Mouse (Mus musculus) granulocyte monocyte progenitor cell, adult 5-6 weeks (primary cell): ENCODE measurements around the gene Mbd5. TPM values are rescaled to one million over a fixed set of nuclear protein-coding genes. Genes with fewer than 3 reads are reported as not detected.
A peak's percentile ranks its signal among the peaks of the same experiment; 100 is the strongest.

Experiments used
- ATAC-seq: replicated peaks from 2 replicates; pipeline ENCODE4 v1.8.0; 2016; ENCODE audit warnings: mild to moderate bottlenecking, moderate TSS enrichment, inconsistent platforms; ENCODE audit not compliant: poor library complexity, severe bottlenecking
- total RNA-seq, 2 experiments: library from RNA; stranded (forward) in 1 of 2; stranded (reverse) in 1 of 2; fragments of 200-712, 200-1000 nt in 1 of 2; fragments of >200 nt in 1 of 2; fragmentation: Nextera tagmentation in 1 of 2; gene quantifications; 2 replicates each; pipeline ENCODE4 v1.2.3; 2014 to 2017

The Mbd5 gene
- total RNA-seq, 2 experiments from 2014 or later, result 25.1 to 31.4 TPM

GRCm38 (mm10) chr2:49335267-49335666, 386.0 kb downstream of the Mbd5 start:
- ATAC-seq, result no peak

DNA sequence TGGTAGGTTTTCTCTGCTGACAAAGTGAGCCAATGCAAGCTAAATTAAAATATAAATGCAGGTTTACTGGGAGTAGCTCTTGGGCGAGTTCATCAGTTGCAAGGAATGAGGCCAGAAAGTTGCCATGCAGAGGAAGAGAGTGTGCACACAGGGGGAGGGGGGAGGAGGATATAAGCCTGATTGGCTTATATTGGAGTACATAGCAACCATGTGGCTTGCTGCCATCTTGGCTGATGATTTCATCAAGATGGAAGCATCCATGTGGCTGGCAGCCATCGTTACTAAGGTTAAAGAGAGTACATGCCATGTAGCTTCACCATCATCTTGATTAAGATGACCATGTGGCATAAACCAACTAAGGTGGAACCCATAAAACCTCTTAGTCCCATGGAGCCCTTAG, 395.0 kb downstream of the Mbd5 start:
- no peak for ATAC-seq

DNA sequence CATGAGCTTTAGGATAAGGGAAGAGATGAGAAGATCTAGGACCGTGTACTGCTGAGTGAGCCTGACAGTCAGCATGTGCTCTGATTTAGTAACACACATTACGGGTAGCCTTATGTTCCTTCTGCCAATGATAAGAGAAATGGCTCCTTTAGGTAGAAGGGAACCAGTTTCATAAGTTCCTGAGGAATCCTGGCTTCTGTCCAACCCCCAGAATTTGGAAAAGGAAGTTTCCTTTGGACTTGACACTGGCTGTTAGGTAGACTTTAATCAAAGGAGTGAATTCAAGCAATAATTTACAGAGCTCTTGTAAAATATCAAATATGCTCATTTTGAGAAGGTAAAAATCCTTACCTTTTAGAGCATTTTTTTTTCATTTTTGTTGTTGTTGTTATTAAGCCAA, 396.5 kb downstream of the Mbd5 start:
- ATAC-seq, result no peak

DNA sequence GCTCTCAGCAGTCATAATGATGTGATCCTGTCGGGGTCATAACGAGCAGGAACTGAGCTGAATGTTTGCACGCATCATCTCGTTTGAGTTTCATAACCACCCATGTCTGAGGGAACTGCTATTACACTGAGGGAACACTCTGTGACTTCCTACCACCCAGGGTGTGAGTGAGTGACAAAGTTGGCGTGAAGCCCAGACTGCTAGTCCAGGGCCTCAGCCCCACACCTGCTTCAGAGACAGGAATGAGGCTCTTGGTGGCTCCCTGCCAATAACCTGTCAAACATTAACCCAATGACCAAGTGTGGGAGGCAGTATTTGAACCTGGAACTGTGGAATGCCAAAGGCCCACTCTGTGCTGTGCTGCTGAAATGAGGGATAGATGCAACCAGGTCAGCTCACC, 400.5 kb downstream of the Mbd5 start:
- ATAC-seq, result peak; percentile 90

DNA sequence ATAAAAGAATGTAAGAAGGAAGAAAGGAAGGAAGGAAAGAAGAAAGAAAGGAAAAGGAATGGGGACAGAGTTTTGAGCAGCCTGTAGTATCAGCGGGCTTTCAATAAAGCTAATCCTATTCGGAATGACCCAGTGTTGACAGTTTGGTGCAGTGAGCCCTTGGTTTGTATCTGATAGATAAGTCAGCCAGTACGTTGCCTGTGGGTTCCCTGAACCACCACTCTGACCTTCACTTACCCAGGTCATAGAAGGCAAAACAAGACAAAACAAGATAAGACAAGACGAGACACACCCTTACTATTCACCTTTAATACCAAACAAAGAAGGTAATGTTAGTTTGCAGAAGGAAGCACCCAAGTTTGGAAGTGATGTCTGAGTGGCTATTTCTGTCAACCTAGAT, 401.5 kb downstream of the Mbd5 start:
- no peak for ATAC-seq

DNA sequence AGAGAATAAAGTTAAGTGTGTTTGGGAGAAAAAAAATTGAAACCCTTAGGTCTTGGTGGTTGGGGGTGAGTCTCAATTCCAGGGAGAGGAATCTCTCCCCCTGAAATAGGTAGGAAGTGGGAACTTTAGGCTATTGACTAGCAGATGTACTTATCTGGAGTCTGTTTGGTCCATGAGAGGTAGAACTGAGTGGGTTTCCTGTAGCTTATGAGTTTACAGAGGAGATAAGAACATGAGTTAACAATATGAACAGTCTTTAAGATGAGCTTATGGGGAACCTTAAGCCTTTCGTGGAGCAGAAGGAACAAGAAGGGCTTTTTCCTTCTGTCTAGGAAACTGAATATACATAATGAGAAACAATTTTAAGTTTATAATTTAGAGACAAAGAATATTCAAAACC, 404.8 kb downstream of the Mbd5 start:
- no peak for ATAC-seq

DNA sequence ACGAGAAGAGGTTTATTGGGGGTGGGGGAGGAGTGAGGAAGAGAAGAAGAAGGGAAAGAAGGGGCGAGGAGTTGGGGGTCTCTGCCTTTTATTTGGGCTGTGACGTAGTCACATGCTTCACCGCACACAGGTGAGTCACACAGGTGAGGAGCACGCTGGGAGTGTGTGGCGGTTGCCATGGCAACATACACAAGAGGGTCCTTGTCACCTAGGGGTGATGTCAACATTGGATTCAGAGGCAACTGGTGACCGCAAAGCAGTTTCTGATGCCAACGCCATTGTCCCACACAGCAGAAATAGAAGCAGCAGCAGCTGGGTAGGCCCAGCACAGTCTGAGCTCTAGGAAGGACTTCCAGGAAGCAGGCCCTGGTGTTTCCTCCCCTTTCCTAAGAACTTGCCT, 406.6 kb downstream of the Mbd5 start:
- ATAC-seq, result no peak

GRCm38 (mm10) chr2:49358128-49358814, 409.0 kb downstream of the Mbd5 start:
- ATAC-seq, result no peak

DNA sequence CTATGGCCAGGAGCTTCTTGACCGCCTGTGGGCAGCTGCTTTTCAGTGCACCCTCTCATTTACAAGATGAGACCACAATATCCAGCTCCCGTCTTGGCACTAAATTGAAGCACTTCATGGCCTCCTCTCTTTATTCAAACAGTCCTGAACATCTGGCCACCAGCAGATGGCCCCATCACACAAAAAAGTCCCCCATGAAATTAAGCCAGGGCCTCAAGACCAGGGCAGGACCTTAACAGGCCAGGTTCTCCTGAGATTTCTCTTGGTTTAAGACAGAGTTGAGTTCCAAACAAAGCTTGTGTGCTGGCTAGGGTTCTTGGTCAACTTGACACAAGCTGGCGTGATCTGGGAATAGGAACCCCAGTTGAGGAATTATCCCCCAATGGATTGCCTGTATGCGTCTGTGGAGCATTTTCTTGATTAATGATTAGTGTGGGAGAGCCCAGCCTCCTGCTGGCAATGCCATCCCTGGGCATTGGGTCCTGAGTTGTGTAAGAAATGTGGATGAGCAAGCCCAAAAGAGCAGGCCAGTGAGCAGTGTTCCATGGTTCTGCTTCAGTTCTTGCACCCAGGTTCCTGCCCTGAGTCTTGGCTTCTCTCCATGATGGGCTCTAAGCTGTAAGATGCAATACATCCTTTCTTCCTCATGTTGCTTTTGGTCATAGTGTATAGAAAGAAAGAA, 409.7 kb downstream of the Mbd5 start:
- ATAC-seq, result peak; percentile 82

- ATAC-seq, result no peak; the same call in 1 of the 2 replicates
Observed at GRCm38 (mm10) chr2:49359706-49360105, 410.4 kb downstream of the Mbd5 start.

GRCm38 (mm10) chr2:49364546-49364945, 415.2 kb downstream of the Mbd5 start:
- peak; percentile 71 for ATAC-seq

DNA sequence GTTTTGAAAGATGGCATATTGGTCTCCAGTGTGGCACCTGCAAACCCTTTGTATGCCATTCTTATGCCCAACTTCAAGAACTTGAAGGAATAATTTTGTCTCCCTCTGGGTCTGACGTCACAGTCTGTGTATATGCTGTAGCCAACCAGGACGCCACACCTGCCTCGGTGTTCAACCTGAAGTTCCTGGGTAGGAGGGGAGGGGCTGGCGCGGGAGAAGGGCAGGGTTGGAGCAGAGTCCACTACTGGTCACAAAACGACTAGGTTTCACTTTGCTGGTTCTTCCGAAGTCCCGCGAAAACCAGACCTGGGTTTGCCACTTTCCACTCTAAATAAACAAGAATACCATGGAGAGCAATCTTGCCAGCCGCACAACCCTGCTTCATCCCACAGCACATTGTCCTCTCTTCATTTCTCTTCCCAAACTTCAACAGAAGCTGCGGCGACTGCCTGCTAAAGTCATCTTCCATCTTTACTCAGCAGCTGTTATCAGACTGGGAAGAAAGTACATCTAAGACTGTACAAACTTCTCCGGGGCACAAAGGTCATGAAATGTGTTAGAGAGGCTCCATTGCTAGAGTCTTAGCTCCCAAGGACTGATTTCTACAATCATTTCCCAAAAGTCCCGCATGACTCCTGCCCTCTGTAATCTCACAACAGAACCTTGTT, 417.7 kb downstream of the Mbd5 start:
- no peak for ATAC-seq

DNA sequence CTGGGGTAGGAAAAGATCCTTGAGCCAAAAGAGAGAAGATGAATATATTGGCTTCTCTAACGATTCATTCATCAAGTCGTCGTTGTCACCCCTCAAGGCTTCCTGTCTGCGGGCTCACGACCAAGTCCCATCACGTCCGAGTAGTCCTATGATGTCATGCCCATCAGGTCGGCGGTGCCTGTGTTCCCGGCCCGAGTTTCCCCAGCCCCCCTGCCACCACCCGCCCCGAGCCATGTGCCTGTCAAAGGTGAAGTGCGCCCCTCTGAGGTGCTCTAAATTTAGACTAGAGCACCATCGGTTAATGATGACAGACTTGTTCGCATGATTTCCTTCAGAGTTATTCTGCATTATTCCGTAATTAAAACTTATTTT, 418.2 kb downstream of the Mbd5 start:
- ATAC-seq, result no peak

DNA sequence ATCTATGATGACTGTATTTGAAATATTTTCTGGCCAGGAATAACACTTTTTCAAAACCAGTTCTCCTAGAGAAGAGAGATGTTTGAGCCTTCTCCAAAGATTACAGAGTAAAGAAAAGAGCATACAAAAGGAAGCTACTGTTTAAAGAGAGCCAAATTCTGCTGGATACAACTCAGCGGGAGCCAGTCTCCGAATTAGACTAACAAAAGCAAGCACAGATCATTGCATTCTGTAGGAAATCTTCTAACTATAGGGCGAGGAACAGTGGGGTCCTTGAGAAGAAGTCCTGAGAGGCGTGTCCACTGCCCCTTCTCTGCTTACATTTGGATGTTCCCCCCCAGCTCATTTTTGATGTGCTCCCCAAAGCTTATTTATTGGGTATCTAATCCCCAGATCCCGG, 422.3 kb downstream of the Mbd5 start:
- no peak for ATAC-seq

GRCm38 (mm10) chr2:49372586-49372985, 423.3 kb downstream of the Mbd5 start:
- ATAC-seq, result no peak

Other genes starting within 250 kb of the Mbd5 start
- gene Acvr2a, start 135.4 kb upstream of the Mbd5 start, total RNA-seq (2014; fragmentation: Nextera tagmentation), result 1.1 and 2.1 TPM in 2 replicates
- 1.5 and 1.8 TPM in 2 replicates for gene Acvr2a, start 135.4 kb upstream of the Mbd5 start, total RNA-seq (2017)
- gene Orc4, start 769 bp downstream of the Mbd5 start, total RNA-seq (2014; fragmentation: Nextera tagmentation), result 82.1 and 98.6 TPM in 2 replicates
- 128 and 143 TPM in 2 replicates for gene Orc4, start 769 bp downstream of the Mbd5 start, total RNA-seq (2017)